Mouse (Mus musculus): ENCODE results near the gene Stat1.

Gene Stat1

GRCm38 (mm10) chr1:52166652-52167220, 47.5 kb downstream of the Stat1 start:
- DNase-seq, result no peak

DNA sequence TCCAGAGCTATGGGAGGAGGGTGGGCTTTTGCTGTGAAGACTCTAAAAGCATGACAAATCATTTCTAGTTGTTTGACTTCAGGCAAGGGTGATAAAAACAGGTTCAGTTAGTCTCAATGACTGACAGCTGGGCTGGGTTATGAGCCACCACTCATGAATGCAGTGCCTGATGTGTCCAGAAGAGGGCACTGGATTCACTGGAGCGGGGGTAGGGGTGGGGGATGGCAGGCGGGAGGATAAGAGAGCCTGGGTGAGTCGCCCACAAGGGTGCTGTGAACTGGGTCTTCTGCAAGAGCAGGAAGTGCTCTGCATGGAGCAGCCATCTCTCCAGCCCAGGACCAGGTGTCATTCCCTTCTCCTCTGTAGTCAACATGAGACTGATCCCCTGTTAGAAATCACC, 50.8 kb downstream of the Stat1 start:
- no peak for DNase-seq

GRCm38 (mm10) chr1:52170747-52171146, 51.5 kb downstream of the Stat1 start:
- no peak for DNase-seq

DNA sequence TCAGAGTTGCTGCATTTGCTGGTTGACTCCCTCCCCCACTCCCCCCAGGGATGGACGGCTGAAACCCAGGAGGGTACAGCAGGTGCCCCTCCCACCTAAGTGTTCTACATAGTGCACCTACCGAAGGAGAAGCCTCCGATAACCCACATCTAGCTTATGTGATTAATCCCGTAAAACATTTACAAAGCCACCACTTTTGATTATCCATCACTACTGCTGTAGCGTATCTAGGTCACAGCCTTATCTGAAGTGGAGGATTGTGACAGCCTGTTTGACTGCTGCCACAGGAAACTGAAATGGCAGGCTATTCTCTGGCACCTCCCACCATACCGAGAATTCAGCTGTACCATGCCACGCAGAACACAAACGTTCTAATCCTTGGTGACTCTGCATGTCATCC, 52.0 kb downstream of the Stat1 start:
- no peak for DNase-seq

- no peak for DNase-seq
Observed at GRCm38 (mm10) chr1:52175321-52175720, 56.1 kb downstream of the Stat1 start.

DNA sequence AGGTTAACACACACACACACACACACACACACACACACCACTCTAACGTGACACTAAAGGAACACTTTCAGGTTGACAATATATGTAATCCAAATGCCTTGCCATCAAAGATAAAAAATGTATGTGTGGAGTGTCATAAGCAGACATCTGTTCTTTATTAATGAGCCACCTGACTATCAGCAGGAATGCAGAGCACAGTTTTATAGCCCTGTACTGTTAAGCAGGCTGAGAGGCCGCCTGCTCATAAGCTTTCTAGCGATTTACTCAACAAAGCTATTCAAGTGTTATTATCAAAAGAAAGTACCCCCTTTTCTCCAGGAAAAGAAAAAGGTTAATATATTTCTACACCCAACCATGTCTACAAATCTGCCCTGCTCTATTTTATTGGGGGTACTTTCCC, 56.7 kb downstream of the Stat1 start:
- DNase-seq, result no peak

GRCm38 (mm10) chr1:52176999-52177398, 57.8 kb downstream of the Stat1 start:
- no peak for DNase-seq

- DNase-seq, result no peak
Observed at GRCm38 (mm10) chr1:52179939-52180568, 60.8 kb downstream of the Stat1 start.

DNA sequence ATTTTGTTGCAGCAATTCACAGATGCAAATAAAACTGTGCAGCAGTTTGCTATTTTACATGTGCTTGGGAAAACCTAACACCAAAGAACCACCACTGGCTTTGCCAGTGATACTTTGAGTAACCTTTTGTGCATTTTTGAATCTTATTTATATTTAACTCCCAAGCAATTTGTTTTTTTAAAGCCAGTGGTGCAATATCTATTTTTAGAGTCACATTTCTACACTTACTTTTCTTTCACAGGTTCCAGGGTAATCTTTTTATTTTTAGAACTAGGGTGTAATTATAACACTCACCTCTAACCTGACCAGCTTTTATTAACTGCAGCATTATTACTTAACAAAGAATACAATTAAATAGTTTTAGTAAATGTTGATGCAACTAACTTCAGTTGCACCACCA, 62.8 kb downstream of the Stat1 start:
- DNase-seq, result no peak

GRCm38 (mm10) chr1:52182992-52183391, 63.8 kb downstream of the Stat1 start:
- DNase-seq, result no peak
